Mouse (Mus musculus) testis, adult 2 months (tissue): ENCODE measurements at regions not wholly inside any gene's neighbourhood (a gene's known extent, or its start where the extent isn't known, plus 50 kb on each side); places are given as distances from the start of the nearest gene placed in this dataset.

Experiments
- H3K27ac ChIP-seq: fragments of 200-500 bp; 2 replicates; pipeline ENCODE4 v1.5.1; 2012; ENCODE audit warnings: low read depth, low read length; ENCODE audit not compliant: control insufficient read depth, insufficient read depth
- H3K27me3 ChIP-seq: fragments of 200-500 bp; 2 replicates; pipeline ENCODE4 v1.6.1; 2012; ENCODE audit warnings: mild to moderate bottlenecking, low read length, moderate library complexity; ENCODE audit not compliant: control insufficient read depth, insufficient read depth
- H3K36me3 ChIP-seq: fragments of 200-500 bp; 2 replicates; pipeline ENCODE4 v1.6.1; 2012; ENCODE audit warnings: mild to moderate bottlenecking, low read length; ENCODE audit not compliant: control insufficient read depth, insufficient read depth
- H3K4me1 ChIP-seq: fragments of 200-500 bp; 2 replicates; pipeline ENCODE4 v1.6.1; 2012; ENCODE audit warnings: low read length; ENCODE audit not compliant: control insufficient read depth, insufficient read depth
- H3K4me3 ChIP-seq: fragments of 200-500 bp; 2 replicates; pipeline ENCODE4 v1.5.1; 2012; ENCODE audit warnings: low read depth, mild to moderate bottlenecking, low read length, moderate library complexity, mixed read lengths; ENCODE audit not compliant: control insufficient read depth
- CTCF ChIP-seq: fragments of 200-500 bp; IDR thresholded peaks from 2 replicates; pipeline ENCODE4 v1.5.1; 2012; ENCODE audit warnings: low read depth, mild to moderate bottlenecking, inconsistent platforms, low read length, moderate library complexity; ENCODE audit not compliant: control insufficient read depth, insufficient read depth, insufficient replicate concordance
- POLR2A ChIP-seq: fragments of 200-500 bp; IDR thresholded peaks from 2 replicates; pipeline ENCODE4 v1.6.1; 2012; ENCODE audit warnings: low read depth, mild to moderate bottlenecking, inconsistent platforms, low read length, moderate library complexity; ENCODE audit not compliant: control insufficient read depth

GRCm38 (mm10) chr10:38103570-38103969 lies 718.0 kb downstream of the Rfpl4b start:
- no peaks in the 10 kb centered on the region for H3K27me3 ChIP-seq
- no peak overlapping the region for H3K4me3 ChIP-seq
- H3K36me3 ChIP-seq = no peaks in the 10 kb centered on the region
- no peak overlapping the region for H3K27ac ChIP-seq
- no peak for TF ChIP-seq POLR2A
- H3K4me1 ChIP-seq = no peaks in the 10 kb centered on the region

- Histone ChIP-seq H3K4me1 (no peaks in the 10 kb centered on the region), H3K27ac (no peak overlapping the region), H3K36me3 (no peaks in the 10 kb centered on the region), H3K4me3 (no peak overlapping the region), H3K27me3 (no peaks in the 10 kb centered on the region)
- TF ChIP-seq POLR2A (no peak), CTCF (no peak)
These were observed 743.1 kb downstream of the Rfpl4b start for GRCm38 (mm10) chr10:38078521-38078920.

GRCm38 (mm10) chr10:38072394-38072793 lies 749.2 kb downstream of the Rfpl4b start:
- no peak overlapping the region for H3K27ac ChIP-seq
- H3K27me3 ChIP-seq = no peaks in the 10 kb centered on the region
- no peaks in the 10 kb centered on the region for H3K4me1 ChIP-seq
- TF ChIP-seq POLR2A (no peak), CTCF (no peak)
- H3K36me3 ChIP-seq = no peaks in the 10 kb centered on the region
- no peak overlapping the region for H3K4me3 ChIP-seq

- no peak overlapping the region for H3K4me3 ChIP-seq
- no peaks in the 10 kb centered on the region for H3K36me3 ChIP-seq
- no peak overlapping the region for H3K27ac ChIP-seq
- no peaks in the 10 kb centered on the region for H3K27me3 ChIP-seq
- no peak for TF ChIP-seq POLR2A
- no peak for TF ChIP-seq CTCF
- no peaks in the 10 kb centered on the region for H3K4me1 ChIP-seq
These were observed 762.5 kb downstream of the Rfpl4b start for GRCm38 (mm10) chr10:38059050-38059449.

GRCm38 (mm10) chr10:38010452-38010851 lies 811.1 kb downstream of the Rfpl4b start:
- no peaks in the 10 kb centered on the region for H3K27me3 ChIP-seq
- TF ChIP-seq POLR2A (no peak), CTCF (no peak)
- no peak overlapping the region for H3K4me3 ChIP-seq
- H3K27ac ChIP-seq = no peak overlapping the region
- H3K4me1 ChIP-seq = no peaks in the 10 kb centered on the region
- no peaks in the 10 kb centered on the region for H3K36me3 ChIP-seq

DNA sequence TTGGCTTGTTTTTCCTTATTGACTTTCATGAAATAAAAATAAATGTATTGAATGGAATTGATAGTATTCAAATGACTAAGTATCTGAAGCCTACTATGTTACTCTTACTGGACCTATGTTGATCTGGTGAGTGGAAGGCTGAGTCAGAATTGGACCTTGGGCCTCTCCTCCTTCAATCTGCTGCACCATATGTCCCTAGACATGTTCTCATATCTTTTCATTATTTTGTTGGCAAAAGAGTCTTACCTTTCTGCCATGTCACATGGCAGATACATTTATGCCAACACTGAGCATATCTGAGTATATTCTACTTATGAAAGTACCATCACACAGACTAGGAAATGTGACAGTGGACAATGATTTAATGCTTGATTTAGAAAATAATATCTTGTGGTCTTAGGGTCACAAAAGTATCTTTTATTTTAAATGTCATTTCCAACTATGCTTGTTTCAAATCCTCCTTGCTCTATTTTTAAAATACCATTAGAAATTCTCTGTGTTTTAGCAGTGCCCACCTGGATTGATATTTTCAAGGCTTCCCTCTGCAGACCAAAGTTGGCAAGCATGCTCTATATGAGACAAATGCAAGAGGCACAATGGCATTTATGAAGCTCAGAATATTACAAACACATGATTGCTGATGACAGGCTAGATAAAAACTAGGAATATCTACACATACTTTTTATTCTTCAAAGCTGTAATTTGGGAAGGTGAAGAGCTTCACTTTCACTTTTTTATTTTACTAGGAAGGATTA lies 825.7 kb downstream of the Rfpl4b start:
- Histone ChIP-seq H3K27ac (no peak overlapping the region), H3K4me3 (no peak overlapping the region), H3K27me3 (no peaks in the 10 kb centered on the region), H3K36me3 (no peaks in the 10 kb centered on the region), H3K4me1 (no peaks in the 10 kb centered on the region)
- no peak for TF ChIP-seq CTCF
- no peak for TF ChIP-seq POLR2A

GRCm38 (mm10) chr10:37988297-37989263 lies 833.0 kb downstream of the Rfpl4b start:
- no peaks in the 10 kb centered on the region for H3K36me3 ChIP-seq
- H3K4me1 ChIP-seq = no peaks in the 10 kb centered on the region
- H3K4me3 ChIP-seq = no peak overlapping the region
- no peak overlapping the region for H3K27ac ChIP-seq
- no peaks in the 10 kb centered on the region for H3K27me3 ChIP-seq
- no peak for TF ChIP-seq CTCF
- TF ChIP-seq POLR2A = no peak
